Mouse (Mus musculus) monocyte, adult 2 months (primary cell): ENCODE measurements around the gene Nrxn3.

Experiments
- DNase-seq, 2 experiments: peaks; one replicate each; pipeline ENCODE4 v3.0.0; 2022; ENCODE audit warnings: low spot score in 2 of 2, low read depth in 1 of 2

Gene Nrxn3

GRCm38 (mm10) chr12:89040151-89040550, 317.5 kb downstream of the Nrxn3 start:
- DNase-seq = no peak

DNA sequence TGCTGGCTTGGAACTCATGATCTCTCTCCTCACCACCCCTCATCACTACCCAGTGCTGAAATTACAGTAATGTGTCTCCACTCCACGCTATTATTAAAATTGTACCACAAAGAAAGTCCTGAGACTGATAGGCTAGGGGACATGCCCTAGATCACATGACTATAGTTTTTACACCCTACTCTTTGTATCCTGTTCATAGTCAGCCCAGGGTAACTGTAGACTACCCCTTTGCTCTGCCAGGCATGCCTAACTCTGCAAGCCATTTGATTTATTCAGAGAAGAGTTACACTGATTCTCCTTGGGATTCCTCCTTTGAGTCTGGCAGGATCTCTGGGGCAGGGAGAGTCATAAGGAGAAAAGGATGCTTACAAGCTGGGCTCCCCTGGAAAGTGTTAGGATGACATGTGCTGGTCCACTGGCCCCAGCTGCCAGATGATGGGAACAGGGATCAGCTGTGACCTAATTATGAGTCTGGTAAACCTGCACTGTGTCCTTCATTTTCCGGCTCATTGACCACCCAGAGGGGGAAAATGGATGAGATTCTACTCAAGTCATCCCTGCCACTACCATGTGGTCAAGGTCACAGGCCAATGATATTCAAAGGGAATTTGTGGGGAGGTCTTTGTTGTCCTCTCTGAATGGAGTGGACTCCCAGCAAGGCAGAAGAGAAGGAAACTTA, 318.9 kb downstream of the Nrxn3 start:
- DNase-seq = no peak

DNA sequence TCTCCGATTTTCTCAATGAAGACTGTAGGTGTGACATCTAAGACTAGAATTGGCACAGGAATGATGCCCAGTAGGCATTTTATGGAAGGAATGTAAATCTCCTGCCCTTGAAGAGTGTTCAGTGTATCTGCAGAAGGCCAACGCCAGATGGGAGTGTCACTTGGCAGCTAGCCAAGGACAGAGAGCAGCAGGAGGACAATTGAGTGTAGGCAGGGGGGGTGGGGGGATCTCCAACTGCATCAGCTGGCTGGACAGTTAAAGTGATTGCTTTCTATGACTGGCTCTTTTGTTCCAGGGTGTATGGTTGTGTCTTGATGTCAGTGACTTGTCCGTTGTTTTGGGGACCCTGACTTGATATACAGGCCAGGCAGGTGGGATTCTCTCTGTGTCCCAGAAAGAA, 326.6 kb downstream of the Nrxn3 start:
- no peak for DNase-seq

- DNase-seq = no peak
Observed at GRCm38 (mm10) chr12:89049686-89050085, 327.0 kb downstream of the Nrxn3 start.

- no peak for DNase-seq
Observed at GRCm38 (mm10) chr12:89072436-89072835, 349.8 kb downstream of the Nrxn3 start.

DNA sequence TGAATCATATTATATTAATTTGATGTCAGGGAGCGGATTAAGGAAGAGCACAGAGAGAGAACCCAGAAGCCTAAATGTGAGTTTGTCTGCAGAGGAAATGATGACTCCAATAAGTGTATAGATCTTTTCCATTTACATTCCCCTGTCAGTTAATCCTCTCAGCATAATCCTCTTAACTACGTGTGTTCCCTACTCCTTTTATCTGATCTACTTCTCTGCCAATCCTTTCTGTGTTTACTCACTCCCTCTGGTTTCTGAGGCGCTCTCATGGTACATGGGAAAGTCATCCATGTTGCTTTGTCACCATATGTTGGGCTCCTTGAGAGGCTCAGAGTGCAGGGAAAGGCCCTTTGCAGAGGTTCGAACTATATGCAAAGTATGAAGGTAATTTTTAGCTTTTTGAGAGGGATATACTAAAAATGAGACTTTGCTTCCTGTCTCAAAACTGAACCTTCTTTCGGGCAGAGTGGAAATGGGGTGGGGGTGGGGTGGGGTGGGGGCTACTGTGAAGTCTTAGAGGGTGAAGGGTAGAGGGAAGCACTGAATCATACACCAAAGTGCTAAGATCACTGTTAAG, 350.6 kb downstream of the Nrxn3 start:
- no peak for DNase-seq

DNA sequence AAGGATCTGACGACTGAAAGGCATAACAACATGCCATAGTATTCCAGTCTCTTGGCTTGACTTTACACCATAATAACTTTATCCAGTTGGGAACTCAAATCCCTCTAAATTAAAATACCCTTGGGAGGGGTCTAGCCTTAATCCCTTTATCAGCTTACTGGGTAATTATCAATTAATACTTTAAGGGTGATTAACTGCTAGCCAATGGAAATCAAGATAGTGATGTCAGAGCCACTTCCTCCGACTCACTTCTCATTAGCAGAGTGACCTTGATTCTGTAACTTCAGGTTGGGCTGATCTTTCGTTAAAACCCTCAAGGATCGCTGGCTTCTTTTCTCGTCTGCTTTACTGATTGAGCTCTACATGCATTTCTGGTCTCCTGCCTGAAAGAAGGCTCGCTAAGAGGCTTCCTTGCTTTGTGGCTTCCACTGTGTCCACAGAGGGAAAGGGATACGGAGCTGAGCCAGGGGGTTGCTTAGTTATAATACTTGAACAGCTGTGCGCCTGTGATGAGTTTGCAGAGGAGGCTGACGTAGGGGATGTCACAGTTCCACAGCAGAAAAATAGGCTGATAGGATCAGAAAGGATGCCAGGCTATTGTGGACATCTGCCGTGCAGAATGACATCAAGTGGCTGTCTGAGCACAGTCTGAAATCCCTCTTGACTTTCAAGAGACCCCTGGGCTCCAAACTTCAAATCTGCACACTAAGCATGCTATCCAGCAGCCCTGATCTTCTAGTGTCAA, 352.0 kb downstream of the Nrxn3 start:
- no peak for DNase-seq

DNA sequence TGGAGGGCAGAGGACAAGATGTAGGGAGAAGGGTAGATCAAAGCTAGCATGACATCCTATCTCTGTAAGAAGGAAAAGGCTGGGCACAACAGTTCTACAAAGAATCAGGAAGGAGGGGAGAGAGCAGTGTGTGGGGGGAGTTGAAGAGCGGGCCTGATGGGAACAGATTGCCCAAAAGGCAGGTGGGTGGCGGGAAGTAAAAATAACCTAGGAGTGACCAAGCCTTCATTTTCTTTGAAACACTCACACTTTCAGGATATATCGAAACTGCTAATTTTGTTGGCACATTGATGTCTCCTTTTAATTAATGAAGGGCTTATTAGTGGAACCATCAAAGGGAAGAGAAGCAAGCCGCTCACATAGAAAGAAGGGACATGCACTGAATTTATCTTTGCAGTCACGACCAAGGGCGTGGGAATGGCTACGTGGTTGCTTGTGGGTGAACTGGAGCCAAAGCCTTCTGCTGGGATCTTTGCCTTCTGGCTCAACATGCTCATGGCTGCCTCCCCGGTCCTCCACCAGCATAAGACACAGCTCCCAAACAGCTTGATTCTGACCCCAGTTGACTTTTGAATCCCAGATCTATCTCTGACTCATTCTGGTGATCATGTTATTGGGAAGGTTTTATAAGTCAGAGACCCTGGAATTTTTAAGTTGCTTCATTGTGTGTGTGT, 371.3 kb downstream of the Nrxn3 start:
- DNase-seq = no peak

DNA sequence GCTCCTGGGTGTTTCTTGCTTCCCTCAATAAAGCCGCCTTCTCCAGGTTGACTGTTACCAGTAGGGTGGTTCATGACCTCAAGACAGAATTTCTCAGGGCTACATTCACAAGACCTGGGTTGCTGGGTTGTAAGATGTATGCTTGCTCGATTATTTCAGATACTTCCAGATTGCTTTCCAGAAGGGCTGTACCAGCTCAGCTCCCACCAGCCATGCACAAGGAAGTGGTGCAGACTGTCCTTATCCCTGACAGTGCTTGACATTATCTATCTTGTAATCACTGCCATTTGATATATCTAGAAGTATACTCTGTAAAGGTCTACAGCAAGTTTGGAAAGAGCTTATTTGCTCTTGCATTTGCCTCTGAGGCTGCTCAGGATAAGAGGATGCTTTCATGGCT, 374.9 kb downstream of the Nrxn3 start:
- DNase-seq = no peak

DNA sequence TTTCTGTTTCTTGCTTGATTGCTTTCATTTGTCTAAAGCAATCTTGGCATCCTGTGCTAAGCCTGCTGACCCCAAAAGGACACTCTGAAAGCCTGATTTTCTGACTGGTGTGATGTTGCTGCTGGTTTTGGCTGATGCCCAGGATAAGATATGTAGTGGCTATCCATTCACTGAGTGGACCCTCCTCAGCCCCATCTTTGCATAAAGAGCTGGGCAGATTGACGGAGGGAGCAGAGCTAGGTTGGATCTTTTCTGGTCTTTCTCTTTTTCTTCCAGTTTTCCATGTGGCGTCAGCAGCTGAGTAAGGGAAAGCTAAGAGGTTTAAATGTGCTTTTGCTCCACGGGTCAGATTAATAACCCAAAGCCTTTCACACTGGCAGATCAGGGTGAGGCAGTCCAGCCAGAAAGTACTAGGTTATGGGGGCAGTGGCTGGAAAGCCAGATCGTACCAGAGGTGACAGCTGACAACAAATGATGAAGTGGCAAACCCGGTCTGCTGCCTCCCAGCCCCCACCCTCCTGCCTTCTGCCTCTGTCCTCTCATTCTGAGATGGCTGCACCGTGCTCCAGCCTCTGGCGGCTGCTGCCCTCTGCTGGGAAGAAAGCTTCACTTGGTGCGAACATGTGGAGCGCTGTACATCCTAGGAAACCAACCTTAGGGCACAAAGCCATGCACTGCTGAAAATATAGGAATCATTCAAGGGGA, 383.5 kb downstream of the Nrxn3 start:
- no peak for DNase-seq

DNA sequence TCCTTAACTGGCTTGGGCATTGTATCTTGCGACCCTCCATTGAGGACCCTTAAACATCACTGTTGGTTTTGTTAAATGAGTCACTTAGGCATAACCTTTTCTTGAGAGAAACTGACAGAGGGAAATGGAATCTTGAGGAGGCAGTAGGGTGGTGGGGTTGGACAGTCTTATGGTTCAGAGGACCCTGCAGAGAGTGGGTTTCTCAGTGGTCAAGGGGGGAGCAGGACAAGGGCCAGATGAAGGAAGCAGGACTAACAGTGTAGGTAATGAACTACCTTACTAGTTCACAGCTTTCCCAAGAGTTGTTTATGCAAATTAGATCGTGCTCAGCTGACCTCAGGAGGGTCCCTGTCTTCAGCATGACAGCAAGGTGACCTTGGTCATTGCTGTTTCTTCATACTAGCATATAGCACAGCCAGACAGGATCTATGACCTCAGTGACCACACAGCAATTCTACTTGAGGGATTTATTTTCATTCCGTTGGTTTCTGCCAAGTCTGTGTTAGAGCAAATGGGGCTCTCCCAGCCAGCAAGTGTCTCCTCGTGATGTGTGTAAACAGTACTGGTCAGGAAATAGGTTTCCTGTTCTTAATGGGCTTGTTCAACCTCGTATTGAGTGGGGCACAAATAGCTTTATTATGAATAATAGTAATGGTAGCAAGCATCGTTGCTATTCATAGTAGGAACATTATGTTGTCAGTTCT, 384.4 kb downstream of the Nrxn3 start:
- DNase-seq = no peak

DNA sequence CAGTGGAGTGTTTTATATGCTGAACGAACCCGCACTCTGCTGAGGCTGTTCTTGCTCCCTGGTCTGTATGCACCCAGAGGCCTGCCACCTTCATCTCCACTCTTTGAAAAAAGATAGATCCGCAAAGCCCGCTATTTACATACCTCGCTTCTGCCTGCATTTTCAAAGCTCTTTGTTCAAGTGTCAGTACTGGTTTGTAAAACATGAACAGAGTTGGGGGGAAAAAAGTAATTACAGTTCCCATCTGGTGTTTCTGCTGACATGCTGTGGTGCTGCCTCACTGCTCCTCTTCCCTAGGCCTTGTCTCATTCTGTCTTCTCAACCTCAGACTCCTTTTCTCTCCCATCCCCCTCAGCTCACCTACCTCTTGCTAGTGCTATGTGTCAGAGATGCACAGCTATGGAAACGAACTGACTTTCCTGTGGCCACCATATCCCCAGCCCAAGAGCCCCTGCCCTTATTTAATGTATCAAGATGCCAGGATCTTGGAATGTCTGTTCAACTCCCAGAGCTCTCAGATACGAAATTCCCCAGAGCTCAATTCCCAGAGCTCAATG, 387.2 kb downstream of the Nrxn3 start:
- DNase-seq = no peak

- no peak for DNase-seq
Observed at GRCm38 (mm10) chr12:89128602-89129001, 405.9 kb downstream of the Nrxn3 start.

- DNase-seq = no peak
Observed at GRCm38 (mm10) chr12:89129139-89129907, 406.6 kb downstream of the Nrxn3 start.

GRCm38 (mm10) chr12:89134333-89134732, 411.7 kb downstream of the Nrxn3 start:
- DNase-seq = no peak

DNA sequence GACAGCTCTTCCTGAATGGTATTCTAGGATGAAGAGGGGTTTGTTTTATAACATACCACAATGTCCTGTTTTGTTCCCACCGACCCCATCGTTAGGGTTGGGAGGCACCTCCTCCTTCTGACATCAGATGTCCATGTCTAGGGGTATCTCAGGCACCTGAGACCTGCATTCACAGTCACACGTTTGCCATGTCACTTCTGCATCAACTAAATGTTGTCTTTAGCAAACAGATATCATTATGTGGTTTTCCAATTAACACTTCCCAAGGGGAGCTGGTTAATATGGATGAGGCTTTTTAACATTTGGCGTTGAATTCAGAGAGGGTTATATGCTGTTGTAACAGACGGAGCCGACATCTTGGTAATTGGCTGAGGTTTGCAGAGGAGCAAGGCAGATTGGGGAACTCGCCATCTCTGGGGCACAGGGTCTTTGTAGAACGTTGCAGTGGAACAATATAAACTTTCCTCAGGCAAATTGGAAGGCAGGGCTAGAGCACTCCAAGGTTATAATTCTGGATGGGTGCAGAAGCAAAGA, 412.2 kb downstream of the Nrxn3 start:
- DNase-seq = no peak

DNA sequence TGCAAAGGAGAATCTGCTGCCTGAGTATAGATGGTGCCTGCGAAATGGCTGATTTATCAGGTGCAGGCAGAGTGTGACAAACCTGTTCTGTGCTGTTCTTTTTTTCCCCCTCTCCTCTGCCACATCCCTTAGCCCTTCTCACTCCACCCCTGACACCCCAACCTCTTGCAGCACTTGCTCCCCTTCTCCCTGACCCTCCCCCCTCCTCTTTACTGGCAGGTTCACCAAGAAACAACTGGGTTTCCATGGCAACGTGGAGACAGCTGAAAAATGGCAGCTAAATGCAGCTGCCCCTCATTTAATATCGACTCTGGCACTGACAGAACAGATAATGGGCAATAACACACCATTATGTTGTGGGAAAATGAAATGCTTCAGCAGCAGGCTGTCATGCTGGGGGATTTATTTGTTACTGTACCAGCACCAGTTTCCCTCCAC, 426.3 kb downstream of the Nrxn3 start:
- DNase-seq = no peak

DNA sequence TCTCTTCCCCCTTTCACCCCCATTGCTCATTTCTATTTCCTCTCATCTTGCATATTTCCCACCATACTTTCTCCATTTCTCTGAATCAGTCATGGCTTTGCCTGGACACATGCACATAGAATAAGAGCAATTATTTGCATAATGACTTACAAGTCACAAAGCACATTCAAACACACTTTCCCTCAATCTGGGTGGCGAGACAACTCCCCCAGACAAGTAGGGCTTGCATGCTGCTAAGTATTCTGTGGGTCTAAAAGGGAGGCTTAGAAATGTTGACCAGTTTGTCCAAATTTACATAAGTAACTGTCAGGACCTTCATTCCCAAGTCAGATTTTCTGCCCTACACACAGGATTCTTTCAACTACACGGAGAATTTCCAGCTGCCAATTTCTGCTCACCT, 426.8 kb downstream of the Nrxn3 start:
- DNase-seq = no peak

GRCm38 (mm10) chr12:89156086-89156757, 433.5 kb downstream of the Nrxn3 start:
- DNase-seq = no peak
